Mouse (Mus musculus) ES-E14 (cell line): ENCODE data around the gene Fam120b.

ENCODE experiments used
- CHD2 ChIP-seq: IDR thresholded peaks from 2 replicates; pipeline ENCODE4 v1.6.1; 2014; ENCODE audit warnings: mild to moderate bottlenecking, low read depth, low read length, inconsistent platforms
- HCFC1 ChIP-seq: IDR thresholded peaks from 2 replicates; pipeline ENCODE4 v1.6.1; 2012; ENCODE audit warnings: low read length, inconsistent platforms, borderline replicate concordance; ENCODE audit not compliant: insufficient read depth
- ZC3H11A ChIP-seq: IDR thresholded peaks from 2 replicates; pipeline ENCODE4 v1.6.1; 2012; ENCODE audit warnings: low read depth, mild to moderate bottlenecking, inconsistent platforms, low read length, borderline replicate concordance
- ZNF384 ChIP-seq: IDR thresholded peaks from 2 replicates; pipeline ENCODE4 v1.6.1; 2012; ENCODE audit warnings: low read depth, low read length, inconsistent platforms

DNA sequence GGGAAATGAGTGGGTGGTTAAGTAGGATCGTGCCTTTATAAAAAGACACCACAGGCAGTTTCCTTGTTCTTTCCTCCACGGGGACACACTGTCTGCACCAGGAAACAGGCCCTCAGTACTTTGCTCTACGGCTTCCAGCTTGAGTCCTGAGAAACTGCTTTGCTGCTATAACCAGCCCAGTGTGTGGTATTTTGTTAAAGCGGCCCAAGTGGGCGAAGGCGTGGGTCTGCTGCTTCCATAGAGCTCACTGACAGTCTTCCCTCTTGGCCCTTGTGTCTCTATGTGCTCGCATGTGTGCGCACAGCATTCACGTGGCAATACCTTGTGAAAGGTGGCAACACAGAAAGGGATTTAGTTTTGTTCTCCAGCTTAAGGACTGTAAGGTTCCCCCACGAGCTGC is 13.3 kb downstream of the Fam120b start:
- no peak for TF ChIP-seq CHD2
- TF ChIP-seq ZNF384: no peak
- TF ChIP-seq ZC3H11A: no peak
- no peak for TF ChIP-seq HCFC1
